Mouse (Mus musculus) lung, adult 18-20 months (tissue): ENCODE measurements around the gene Kctd5.
A peak's percentile ranks its signal among the peaks of the same experiment; 100 is the strongest.

Experiments
- DNase-seq, 2 experiments: peaks; one replicate each; pipeline ENCODE4 v3.0.0; 2022; ENCODE audit warnings: mixed read lengths in 2 of 2

Kctd5 gene

DNA sequence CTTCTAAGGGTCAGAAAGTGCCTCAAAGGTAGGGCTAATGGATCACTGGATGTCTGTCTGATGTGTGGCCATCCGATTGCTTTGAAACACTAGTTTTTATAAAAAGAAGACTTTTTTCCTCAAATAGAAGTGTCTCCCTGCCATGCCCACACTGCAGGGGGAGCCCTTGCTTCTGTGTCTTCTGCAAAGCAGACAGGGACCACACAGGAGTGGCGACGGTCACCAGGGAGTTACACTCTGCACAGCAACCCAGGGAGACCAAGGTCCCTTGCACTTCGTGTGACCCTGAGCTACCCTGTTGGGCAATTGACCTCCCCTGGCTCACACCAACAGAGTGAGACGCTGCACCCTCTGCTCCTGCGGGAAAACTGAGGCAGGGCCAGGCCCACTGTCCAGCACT lies 36.3 kb downstream of the Kctd5 start:
- DNase-seq, result no peak

DNA sequence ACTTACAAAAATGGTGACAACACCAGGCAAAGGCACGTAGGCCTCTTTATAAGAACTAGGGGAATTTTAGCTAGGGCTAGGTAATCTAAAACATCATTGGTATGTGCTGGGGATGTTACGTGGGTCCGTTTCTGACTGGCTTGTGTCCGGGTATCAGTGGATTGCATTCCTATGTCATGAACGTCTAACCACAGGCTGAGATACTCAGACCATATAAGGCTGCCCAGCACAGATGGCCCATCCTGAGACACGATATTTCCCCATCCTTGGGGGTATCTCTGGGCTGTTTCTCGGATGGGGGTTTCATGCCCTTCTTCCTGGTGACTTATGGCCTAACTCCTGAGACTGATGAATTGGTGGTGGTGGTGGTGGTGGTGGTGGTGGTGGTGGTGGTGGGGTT lies 38.2 kb downstream of the Kctd5 start:
- no peak for DNase-seq

DNA sequence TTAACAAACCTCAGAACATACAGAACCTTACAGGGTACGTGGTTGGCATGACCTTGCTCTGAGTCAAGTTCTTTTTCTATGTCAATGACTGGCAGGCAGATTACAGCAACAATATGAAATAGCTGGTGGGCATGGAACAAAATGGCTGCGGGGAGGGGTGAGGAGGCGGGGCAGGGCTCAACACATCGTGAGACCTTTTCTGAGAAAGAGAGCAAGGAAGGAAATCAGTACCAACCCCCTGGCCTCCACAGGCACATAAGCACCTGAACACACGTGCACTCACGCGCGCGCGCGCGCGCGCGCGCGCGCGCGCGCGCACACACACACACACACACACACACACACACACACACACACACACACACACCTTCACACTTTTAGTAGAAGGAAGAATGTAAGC lies 42.7 kb downstream of the Kctd5 start:
- DNase-seq, result no peak

DNA sequence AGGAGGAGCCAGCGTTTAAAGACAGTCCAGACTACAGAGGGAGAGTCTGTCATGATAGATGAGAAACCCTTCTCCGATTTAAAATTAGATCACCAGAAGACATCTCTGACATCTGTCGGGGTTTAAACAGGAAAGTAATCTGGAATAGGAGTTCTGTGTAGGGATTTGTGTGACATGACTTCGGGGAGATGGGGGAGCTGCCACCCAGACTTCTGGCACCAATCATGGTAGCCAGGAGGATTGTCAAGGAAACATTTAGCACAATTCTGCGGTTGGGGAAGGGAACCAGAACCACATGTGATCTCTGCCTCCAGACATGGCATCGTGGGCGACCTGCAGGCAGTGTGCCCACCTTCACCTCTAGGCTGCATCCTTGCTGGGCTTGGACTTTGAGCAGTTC lies 43.8 kb downstream of the Kctd5 start:
- no peak for DNase-seq

DNA sequence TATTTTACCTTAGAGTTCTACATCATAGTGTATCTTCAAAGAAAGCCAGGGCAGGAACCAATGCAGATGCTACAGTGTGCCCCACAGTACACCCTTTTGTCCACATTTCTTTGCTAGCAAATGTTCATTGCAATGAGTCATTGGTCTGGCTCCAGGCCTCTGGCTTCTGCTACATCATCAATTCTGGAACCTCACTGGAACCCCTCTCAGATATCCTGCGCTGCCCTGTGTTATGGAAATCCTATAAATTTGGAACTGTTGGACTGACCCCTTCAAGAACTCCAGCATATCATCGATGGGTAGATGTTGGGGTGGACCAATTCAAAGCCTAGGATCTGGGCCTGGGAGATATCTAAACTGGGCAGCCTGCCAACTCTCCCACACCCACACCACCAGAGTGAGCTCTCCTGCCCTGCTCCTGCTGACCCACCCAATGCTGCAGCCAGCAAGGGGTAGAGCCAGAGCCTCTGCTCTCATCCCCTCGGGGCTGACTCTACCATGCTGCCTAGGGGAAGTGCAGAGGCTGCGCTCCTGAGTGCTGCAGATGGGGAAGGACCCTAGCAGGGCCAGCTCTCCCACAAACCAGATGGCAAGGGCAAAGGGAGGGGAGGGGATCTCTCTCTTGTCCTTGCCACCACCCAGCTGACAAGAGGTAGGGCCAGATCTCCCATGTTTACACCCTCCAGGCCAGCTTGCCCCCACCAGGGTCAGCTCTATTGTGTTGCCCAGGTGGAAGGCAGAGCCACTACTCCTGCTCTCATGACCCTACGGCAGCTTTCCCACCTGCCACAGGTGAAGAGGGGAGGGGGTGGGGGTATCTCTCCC lies 51.7 kb downstream of the Kctd5 start:
- DNase-seq, result peak in 1 of 2 experiments; percentile 10

DNA sequence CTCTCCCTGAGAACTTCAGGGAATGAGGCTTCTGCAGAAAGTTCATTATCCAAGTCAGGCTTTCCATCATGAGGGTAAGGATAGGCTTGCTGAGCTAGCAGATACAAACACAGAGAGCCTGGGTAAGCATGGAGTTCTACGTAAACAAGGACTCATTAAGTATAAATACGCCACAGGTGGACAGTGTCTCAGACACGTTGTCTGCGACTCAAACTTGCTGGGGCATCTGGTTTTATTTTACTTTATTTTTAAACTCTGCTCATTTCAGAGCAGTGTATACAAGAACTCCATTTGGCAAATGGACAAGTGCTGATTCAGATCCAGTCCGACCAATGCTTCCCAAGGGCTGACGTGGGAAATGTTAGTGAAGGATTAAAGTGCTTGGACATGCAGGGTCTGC lies 52.6 kb downstream of the Kctd5 start:
- peak; percentile 15 to 45 for DNase-seq

DNA sequence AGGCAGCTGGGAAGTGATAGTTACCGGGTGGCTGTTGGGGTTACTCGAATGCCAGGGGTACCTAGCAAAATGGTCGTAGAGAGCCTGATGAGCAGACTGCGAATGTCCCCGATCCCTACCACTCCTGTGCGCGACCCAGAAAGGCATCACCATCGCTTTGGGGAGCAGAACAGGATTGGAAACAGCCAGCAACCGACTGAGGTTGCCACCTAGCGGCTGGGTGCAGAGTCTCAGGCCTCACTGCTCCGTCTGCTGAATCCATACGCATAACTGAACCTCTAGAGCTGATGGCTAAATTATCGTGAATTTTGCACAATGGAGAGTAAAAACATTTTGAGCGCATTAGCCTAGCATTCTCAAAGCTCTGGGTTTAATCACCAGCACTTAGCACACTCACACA lies 57.6 kb downstream of the Kctd5 start:
- peak in 1 of 2 experiments; percentile 26 for DNase-seq

DNA sequence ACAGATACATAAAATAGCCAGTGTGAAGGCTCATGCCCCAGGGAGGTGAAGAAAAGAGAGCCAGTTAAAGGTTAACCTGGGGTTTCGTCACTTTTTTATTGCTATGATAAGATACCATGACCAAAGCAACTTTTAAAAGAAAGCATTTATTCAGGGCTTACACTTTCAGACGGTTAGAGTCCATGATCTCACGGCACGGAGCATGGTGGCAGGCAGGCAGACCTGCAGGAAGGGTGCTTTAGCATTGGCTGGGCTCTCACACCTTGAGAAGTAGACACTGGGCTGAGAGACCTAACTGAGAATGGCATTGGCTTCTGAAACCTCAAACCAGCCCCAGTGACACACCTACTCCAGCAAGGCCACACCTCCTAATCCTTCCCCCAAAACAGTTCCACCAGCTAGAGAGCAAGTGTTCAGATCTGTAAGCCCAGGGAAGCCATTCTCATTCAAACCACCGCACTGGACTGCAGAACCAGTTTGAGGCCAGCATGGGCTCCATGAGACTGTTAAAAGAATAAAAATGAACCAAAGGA lies 58.8 kb downstream of the Kctd5 start:
- DNase-seq, result no peak

DNA sequence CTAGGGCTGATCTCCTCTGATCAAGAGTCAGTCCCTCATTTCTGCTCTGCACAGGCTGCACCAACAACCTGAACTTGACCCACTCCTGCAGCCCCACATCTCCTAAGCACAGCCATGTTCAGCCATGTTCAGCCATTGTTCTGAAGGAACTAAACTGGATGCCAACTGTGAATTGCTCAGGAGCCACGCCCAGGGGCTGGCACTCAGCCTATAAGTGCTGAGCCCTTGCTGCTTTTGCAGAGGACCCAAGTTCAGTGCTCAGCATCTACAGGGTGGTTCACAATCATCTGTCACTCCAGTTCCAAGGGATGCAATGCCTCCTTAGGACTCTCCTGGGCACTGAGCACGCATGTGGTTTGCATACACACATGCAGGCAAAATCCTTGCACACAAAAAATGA lies 60.4 kb downstream of the Kctd5 start:
- no peak for DNase-seq

DNA sequence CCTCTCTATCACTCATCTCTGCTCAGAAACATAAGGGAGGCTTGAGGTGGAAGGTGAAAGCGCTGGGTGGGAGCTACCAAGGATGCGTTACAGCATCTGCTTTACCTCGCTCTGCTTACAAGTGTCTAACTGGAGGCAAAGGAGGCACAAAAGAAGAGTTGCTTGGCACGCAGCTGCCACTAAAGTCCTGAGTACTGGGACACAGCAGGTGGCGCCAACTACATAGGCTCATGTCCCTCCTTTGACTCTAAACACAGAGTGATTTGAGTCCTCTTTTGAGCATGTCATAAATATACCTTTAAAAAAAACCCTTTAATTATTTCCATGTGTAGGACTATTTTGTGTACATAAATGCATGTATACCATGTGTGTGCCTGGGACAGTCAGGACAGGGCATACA lies 63.7 kb downstream of the Kctd5 start:
- no peak for DNase-seq

DNA sequence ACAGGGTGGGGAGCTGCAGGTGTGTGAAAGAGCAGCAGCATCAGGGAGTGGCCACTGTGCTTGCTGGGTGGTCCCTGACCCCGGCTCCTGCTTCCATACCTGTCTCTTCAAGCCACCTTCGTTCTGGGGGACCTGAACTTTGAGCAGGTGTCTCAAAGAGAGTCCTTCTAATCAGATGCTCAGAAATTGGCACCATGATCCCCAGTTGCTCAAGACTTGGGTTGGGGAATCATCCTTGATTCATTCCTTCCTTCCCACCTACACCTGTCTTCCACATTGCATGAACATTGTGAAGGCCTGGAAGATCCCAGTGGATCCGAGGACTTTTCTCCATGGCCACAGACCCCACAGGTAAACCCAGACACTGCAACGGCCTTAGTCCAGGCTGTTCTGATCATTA lies 65.2 kb downstream of the Kctd5 start:
- no peak for DNase-seq

DNA sequence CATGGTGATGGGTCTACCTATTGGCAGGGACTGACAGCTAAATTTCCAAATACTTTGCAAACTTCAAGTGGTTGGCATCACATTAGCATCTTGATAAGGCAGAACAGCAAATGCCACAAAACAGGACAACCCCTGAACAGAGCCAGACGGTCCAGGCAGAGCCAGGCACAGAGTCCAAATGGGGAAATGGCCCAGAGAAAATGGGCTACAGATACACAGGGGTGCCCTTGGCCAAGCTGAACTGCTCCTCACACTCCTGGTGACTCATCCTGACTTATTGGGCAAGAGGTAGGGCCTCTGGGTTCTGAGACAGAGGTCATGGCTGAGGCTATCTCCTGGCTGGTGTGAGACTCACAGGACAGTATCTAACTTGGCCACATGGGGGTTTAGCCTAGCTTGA lies 65.9 kb downstream of the Kctd5 start:
- peak; percentile 56 to 57 for DNase-seq

DNA sequence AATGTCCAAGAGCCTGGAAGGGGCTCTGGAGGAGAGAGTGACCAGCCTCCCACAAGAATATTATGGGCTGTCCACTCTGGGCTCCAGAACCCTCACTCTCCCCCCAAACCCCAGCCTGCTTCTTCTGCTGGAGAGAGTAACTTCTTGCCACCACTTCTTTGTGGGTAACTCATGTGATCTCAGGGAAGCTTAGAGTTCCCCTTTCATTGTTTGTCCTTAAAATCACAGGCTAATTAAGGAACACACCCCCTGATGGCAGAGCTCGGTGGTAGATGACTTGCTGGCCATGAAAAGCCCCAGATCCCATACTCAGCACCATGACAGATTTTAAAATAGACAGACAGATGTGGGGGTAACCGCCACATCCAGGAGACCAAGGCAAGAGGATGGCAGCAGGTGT lies 66.4 kb downstream of the Kctd5 start:
- DNase-seq, result no peak

DNA sequence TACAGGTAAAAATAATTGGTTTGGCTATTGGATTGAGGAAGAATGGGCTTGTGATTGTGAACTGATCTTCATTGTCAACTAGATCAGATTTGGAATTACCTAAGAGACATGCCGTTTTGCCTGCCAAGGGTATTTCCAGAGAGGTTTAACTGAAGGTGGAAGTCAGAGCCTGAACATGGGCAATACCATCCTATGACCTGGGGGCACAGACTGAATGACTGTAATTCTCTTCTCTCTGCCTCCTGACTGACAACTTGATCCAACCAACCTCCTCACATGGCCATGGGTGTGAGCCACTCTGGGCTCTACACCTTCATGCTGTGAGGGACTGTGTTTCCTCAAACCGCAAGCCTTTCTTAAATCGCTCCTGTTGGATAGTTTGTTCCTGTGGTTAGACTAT lies 68.2 kb downstream of the Kctd5 start:
- no peak for DNase-seq

DNA sequence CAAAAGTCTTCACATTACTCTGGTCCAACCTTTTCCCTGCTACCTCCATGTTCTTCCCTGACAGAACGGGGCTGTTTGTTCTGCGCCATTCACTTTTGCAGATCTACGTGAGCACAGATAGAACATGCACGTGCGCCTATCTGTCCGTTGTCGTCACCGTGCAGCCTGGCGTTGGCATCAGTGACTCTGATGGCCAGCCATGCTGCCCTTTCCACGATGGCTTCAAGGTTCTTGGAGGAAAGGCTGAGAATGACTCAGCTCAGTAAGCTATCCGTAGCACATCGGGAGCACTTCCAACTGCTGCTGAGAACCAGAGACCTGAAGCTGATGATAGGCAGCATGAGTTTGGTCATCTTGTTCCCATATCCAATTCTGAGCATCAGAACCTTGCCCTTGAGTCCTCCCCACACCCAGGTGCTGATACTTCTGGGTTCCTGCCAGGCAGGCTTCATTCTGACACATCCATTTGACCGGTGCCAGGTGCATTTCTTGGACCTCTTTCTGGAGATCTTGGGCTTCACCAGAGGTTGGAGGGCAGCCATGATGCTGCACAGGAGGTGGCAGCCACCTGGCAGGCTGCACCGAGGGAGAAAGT lies 69.1 kb downstream of the Kctd5 start:
- DNase-seq, result no peak

DNA sequence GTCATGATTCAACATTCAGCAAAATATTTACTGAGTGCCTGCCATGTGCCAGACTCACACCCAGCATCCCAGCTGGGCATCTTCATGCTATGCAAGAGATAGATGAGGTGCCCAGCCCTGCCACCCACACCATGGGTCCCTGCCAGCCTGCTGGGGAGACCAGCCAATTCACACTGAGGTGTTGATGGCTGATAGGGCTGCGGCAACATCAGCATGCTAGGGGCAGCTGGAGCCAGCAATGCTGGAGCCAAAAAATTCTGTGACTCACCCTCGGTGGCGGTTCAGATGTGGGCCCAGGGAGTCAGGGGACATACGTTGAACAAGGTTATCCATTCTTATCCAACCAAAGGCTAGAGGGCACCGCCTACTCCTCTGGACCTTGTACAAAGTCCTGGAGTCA lies 72.9 kb downstream of the Kctd5 start:
- peak in 1 of 2 experiments; percentile 24 for DNase-seq

DNA sequence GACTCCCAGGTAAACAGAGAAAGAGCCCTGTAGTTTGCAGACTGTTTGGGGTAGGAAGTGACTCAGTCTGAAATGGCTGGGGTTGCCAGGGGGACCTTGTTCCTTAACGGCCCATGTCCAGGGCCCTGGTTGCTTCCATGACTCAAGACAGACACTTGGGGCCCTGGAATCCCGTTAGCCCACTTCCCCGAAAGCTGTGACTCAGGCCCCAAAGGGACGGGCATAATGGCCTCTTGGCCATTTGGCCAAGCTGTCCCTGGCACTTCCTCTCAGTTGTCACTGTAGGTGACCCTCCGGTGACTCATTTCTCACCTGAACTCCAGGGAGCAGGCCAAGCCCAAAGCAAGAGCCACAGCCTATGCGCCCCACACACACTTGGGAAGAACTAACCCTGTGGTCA lies 74.9 kb downstream of the Kctd5 start:
- peak in 1 of 2 experiments; percentile 14 for DNase-seq

DNA sequence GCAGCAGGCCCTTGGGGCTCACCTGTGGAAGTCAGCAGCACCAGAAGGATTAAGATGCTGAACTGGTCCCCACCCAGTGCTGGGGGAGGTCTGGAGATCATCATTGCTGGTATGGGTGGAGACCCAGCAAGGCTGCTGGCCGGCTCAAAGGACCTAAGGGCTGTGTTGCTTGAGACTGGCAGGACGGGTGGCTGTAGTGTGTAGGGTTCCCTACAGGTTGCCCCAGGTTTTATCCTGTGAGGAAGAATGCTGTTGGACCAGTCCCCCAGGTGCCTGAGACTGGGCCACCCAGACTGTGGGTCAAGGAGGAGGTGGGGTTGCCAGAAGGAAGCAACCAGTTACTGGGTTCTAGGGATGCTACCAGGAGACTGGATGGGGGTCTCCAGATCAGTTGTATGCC lies 75.4 kb downstream of the Kctd5 start, which contains the start of gene Prss22:
TSS of gene Prss22 (minus strand) at position 200 of the 400 bp plus-strand sequence.
- peak; percentile 45 to 57 for DNase-seq
